Mouse (Mus musculus) liver, embryonic 12.5 days (tissue): ENCODE results near the gene Adamts2. TPM values are rescaled to one million over a fixed set of nuclear protein-coding genes. Genes with fewer than 3 reads are reported as not detected.

Experiments
- ATAC-seq: fragments of 200-750 bp; cut with Nextera tagmentation; 2 replicates; pipeline ENCODE4 v1.8.0; 2017; ENCODE audit warnings: moderate number of reproducible peaks, mild to moderate bottlenecking, moderate library complexity
- H3K27ac ChIP-seq: fragments of 300-500 bp; sonication (generic); 2 replicates; pipeline ENCODE4 v1.5.1; 2016; ENCODE audit warnings: mild to moderate bottlenecking
- H3K27me3 ChIP-seq: fragments of 300-500 bp; sonication (generic); replicated peaks from 2 replicates; pipeline ENCODE4 v1.6.1; 2016; ENCODE audit warnings: mild to moderate bottlenecking, moderate library complexity
- H3K36me3 ChIP-seq: fragments of 300-500 bp; sonication (generic); 2 replicates; pipeline ENCODE4 v1.6.1; 2016; ENCODE audit warnings: mild to moderate bottlenecking, moderate library complexity
- H3K4me1 ChIP-seq: fragments of 300-500 bp; sonication (generic); 2 replicates; pipeline ENCODE4 v1.6.1; 2016
- H3K4me2 ChIP-seq: fragments of 300-500 bp; sonication (generic); 2 replicates; pipeline ENCODE4 v1.6.1; 2016; ENCODE audit warnings: mild to moderate bottlenecking, moderate library complexity
- H3K4me3 ChIP-seq: fragments of 300-500 bp; sonication (generic); 2 replicates; pipeline ENCODE4 v1.5.1; 2016; ENCODE audit warnings: mild to moderate bottlenecking, moderate library complexity
- H3K9ac ChIP-seq: fragments of 300-500 bp; sonication (generic); 2 replicates; pipeline ENCODE4 v1.6.1; 2016; ENCODE audit warnings: mild to moderate bottlenecking, moderate library complexity
- H3K9me3 ChIP-seq: fragments of 300-500 bp; sonication (generic); replicated peaks from 2 replicates; pipeline ENCODE4 v1.6.1; 2016; ENCODE audit warnings: mild to moderate bottlenecking, moderate library complexity
- WGBS: fragments of 180-500 bp; shearing (Covaris S2); methylation state at CpG from one replicate; pipeline ENCODE4 v1.1.7; 2016; ENCODE audit not compliant: insufficient replicate concordance; 5-methylcytosine and 5-hydroxymethylcytosine counted together
- polyA plus RNA-seq: library from polyadenylated mRNA; unstranded; fragments of >200 nt; fragmentation: Nextera tagmentation; extraction: Ambion mirVana; gene quantifications from 2 replicates; pipeline ENCODE4 v1.2.1, GENCODE M21; 2016

Adamts2 gene
- polyA plus RNA-seq, 1 experiment from 2014 or later, result 4.4 TPM

GRCm38 (mm10) chr11:50658826-50659225, 56.9 kb downstream of the Adamts2 start:
- H3K36me3 ChIP-seq, result no peaks in the 10 kb centered on the region
- H3K27ac ChIP-seq, result no peak overlapping the region
- no peaks in the 10 kb centered on the region for H3K9me3 ChIP-seq
- H3K4me2 ChIP-seq, result no peak overlapping the region
- H3K4me3 ChIP-seq, result no peak overlapping the region
- H3K9ac ChIP-seq, result no peak overlapping the region
- 62% methylated on average over 6 of the region's 6 CpGs for WGBS
- ATAC-seq, result no peak
- H3K4me1 ChIP-seq, result no peaks in the 10 kb centered on the region
- no peaks in the 10 kb centered on the region for H3K27me3 ChIP-seq

DNA sequence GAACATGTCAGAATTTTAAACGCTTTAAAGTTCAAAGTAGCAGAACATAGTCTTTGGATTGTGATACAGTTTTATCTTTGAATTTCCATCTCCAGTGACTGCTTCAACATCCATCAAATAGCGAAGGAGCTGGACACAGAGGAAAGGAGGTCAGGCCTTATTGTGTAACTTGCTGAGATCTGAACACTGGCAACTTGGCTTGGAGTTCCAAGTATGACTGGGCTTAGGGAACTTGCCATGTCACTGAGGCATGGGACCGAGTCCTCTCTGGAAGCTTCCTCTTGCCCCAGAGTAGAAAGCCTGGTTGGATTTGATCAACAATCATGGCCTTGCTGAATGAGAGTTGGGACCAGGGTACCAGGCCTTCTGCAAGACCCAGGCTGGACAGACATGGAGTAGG, 60.3 kb downstream of the Adamts2 start:
- Histone ChIP-seq H3K4me2 (no peak overlapping the region), H3K4me1 (no peaks in the 10 kb centered on the region), H3K9ac (no peak overlapping the region), H3K27ac (no peak overlapping the region), H3K36me3 (no peaks in the 10 kb centered on the region), H3K4me3 (no peak overlapping the region), H3K27me3 (no peaks in the 10 kb centered on the region), H3K9me3 (no peaks in the 10 kb centered on the region)
- WGBS, result 68% methylated on average over 3 of the region's 3 CpGs
- ATAC-seq, result no peak

- Histone ChIP-seq H3K9ac (no peak overlapping the region), H3K4me2 (no peak overlapping the region), H3K36me3 (no peaks in the 10 kb centered on the region), H3K9me3 (no peaks in the 10 kb centered on the region), H3K27ac (no peak overlapping the region), H3K27me3 (no peaks in the 10 kb centered on the region), H3K4me3 (no peak overlapping the region), H3K4me1 (no peaks in the 10 kb centered on the region)
- 57% methylated on average over 4 of the region's 4 CpGs for WGBS
- ATAC-seq, result no peak
Measured at GRCm38 (mm10) chr11:50664826-50665225, 62.9 kb downstream of the Adamts2 start.

DNA sequence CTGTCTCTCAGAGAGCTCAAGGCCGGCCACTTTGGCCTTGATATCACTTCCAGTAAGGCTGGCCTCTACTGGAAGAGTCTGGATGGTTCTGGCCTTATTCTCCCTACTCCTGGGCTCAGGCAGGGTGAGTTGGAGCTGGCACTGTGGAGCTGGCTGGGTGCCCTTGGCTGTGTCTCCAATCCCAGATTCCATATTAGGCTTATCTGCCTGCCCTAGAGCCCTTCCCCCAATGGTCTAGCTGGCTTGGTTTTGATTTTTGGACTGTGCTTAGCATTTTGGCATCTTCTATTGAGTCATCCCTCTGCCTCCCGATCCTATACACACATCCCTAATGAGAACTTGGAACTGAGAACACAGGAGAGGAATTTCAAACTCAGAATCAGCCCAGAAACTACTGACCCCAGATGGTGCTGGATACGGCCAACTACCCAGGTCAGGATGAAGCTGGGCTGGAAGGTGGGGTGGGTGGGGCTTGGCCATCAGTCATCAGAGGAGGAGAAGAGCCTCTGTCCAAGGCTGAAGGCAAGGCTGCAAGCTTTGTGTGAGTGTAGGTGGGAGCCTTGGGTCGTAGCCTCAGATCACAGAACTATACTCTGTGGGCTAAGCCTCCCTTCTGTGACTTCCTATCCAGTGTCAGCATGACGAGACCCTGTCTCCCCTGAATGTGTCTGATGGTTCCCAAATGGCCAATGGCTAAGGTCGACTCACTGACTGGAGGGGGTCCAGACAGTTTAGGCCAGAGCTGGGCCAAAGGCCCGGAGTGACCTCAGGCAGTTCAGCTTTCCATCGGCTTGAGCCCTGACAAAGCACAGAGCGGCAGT, 67.9 kb downstream of the Adamts2 start:
- ATAC-seq, result no peak
- H3K9me3 ChIP-seq, result no peaks in the 10 kb centered on the region
- no peak overlapping the region for H3K27ac ChIP-seq
- no peak overlapping the region for H3K9ac ChIP-seq
- no peaks in the 10 kb centered on the region for H3K4me1 ChIP-seq
- H3K4me3 ChIP-seq, result no peak overlapping the region
- 60% methylated on average over 9 of the region's 9 CpGs for WGBS
- H3K4me2 ChIP-seq, result no peak overlapping the region
- no peaks in the 10 kb centered on the region for H3K36me3 ChIP-seq
- H3K27me3 ChIP-seq, result no peaks in the 10 kb centered on the region

GRCm38 (mm10) chr11:50670363-50670725, 68.5 kb downstream of the Adamts2 start:
- 66% methylated on average over 5 of the region's 5 CpGs for WGBS

GRCm38 (mm10) chr11:50670881-50671280, 69.0 kb downstream of the Adamts2 start:
- Histone ChIP-seq H3K9me3 (no peaks in the 10 kb centered on the region), H3K27me3 (no peaks in the 10 kb centered on the region), H3K4me3 (no peak overlapping the region), H3K4me2 (no peak overlapping the region), H3K9ac (no peak overlapping the region), H3K36me3 (no peaks in the 10 kb centered on the region), H3K27ac (no peak overlapping the region), H3K4me1 (no peaks in the 10 kb centered on the region)
- no peak for ATAC-seq
- 86% methylated on average over 1 of the region's 1 CpGs for WGBS

More at GRCm38 (mm10) chr11:50670363-50670725, 68.5 kb downstream of the Adamts2 start:
- ATAC-seq, result no peak
- no peaks in the 10 kb centered on the region for H3K27me3 ChIP-seq
- H3K4me3 ChIP-seq, result no peak overlapping the region
- no peak overlapping the region for H3K27ac ChIP-seq
- no peaks in the 10 kb centered on the region for H3K36me3 ChIP-seq
- H3K4me2 ChIP-seq, result no peak overlapping the region
- H3K4me1 ChIP-seq, result no peaks in the 10 kb centered on the region
- H3K9ac ChIP-seq, result no peak overlapping the region
- no peaks in the 10 kb centered on the region for H3K9me3 ChIP-seq

DNA sequence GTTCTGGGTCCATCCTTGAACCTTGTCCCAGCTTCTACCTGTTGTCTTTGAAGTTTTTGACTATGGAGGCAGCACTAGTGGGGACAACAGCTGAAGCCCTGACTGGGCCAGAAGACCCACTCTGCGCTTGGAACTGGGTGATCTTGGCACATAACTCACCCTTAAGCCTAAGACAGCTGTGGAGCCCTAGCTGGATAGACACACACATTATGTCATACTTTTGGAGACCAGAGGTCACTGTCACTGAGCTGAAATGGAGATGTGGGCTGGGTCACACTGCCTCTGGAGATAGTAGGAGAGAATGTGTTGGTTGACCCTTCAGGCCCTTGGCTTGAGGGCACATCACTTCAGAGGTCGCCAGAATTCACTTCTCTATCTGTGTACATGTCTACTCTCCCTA, 69.5 kb downstream of the Adamts2 start:
- no peak overlapping the region for H3K9ac ChIP-seq
- H3K27ac ChIP-seq, result no peak overlapping the region
- no peak overlapping the region for H3K4me2 ChIP-seq
- no peaks in the 10 kb centered on the region for H3K27me3 ChIP-seq
- no peaks in the 10 kb centered on the region for H3K36me3 ChIP-seq
- no peak overlapping the region for H3K4me3 ChIP-seq
- H3K9me3 ChIP-seq, result no peaks in the 10 kb centered on the region
- ATAC-seq, result no peak
- 46% methylated on average over 2 of the region's 2 CpGs for WGBS
- no peaks in the 10 kb centered on the region for H3K4me1 ChIP-seq

DNA sequence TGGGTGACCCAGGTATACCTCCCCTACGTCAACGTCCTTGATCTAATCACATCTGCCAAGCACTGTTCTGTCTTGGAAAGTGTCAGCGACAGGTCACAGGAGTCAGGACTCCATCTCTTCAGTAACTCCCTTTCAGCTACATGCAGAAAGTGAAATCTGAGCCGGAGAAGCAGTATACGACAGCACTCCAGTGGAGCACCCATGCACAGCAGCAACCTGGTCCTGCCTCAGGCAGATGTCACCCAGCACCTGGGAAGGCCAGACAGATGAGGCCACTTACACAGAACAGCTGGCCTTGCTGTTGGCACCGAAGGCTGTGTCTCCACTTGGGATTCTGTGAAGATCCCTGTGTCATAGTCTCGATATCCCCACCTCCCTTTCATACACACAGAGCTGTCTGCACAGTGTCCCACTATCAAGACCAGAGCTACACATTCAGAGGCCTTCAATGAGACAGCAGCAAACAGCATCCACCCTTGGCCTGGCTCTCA, 70.0 kb downstream of the Adamts2 start:
- no peak overlapping the region for H3K27ac ChIP-seq
- no peak overlapping the region for H3K4me2 ChIP-seq
- ATAC-seq, result no peak
- 60% methylated on average over 7 of the region's 7 CpGs for WGBS
- H3K27me3 ChIP-seq, result no peaks in the 10 kb centered on the region
- no peak overlapping the region for H3K9ac ChIP-seq
- no peaks in the 10 kb centered on the region for H3K4me1 ChIP-seq
- no peak overlapping the region for H3K4me3 ChIP-seq
- H3K36me3 ChIP-seq, result no peaks in the 10 kb centered on the region
- H3K9me3 ChIP-seq, result no peaks in the 10 kb centered on the region

GRCm38 (mm10) chr11:50672866-50673265, 71.0 kb downstream of the Adamts2 start:
- 48% methylated on average over 7 of the region's 7 CpGs for WGBS
- no peaks in the 10 kb centered on the region for H3K27me3 ChIP-seq
- no peak overlapping the region for H3K4me2 ChIP-seq
- H3K36me3 ChIP-seq, result no peaks in the 10 kb centered on the region
- H3K27ac ChIP-seq, result no peak overlapping the region
- H3K9ac ChIP-seq, result no peak overlapping the region
- H3K4me3 ChIP-seq, result no peak overlapping the region
- H3K9me3 ChIP-seq, result no peaks in the 10 kb centered on the region
- H3K4me1 ChIP-seq, result no peaks in the 10 kb centered on the region
- ATAC-seq, result no peak

GRCm38 (mm10) chr11:50673525-50674250, 71.8 kb downstream of the Adamts2 start:
- no peaks in the 10 kb centered on the region for H3K9me3 ChIP-seq
- H3K27me3 ChIP-seq, result no peaks in the 10 kb centered on the region
- no peaks in the 10 kb centered on the region for H3K4me1 ChIP-seq
- no peaks in the 10 kb centered on the region for H3K36me3 ChIP-seq
- no peak for ATAC-seq
- H3K27ac ChIP-seq, result no peak overlapping the region
- no peak overlapping the region for H3K4me2 ChIP-seq
- no peak overlapping the region for H3K9ac ChIP-seq
- no peak overlapping the region for H3K4me3 ChIP-seq
- WGBS, result 49% methylated on average over 6 of the region's 7 CpGs

- ATAC-seq, result no peak
- no peak overlapping the region for H3K4me2 ChIP-seq
- WGBS, result 69% methylated on average over 9 of the region's 9 CpGs
- H3K9ac ChIP-seq, result no peak overlapping the region
- no peaks in the 10 kb centered on the region for H3K36me3 ChIP-seq
- no peaks in the 10 kb centered on the region for H3K9me3 ChIP-seq
- H3K4me1 ChIP-seq, result no peaks in the 10 kb centered on the region
- H3K27ac ChIP-seq, result no peak overlapping the region
- H3K27me3 ChIP-seq, result no peaks in the 10 kb centered on the region
- no peak overlapping the region for H3K4me3 ChIP-seq
Measured at GRCm38 (mm10) chr11:50674390-50674789, 72.5 kb downstream of the Adamts2 start.

GRCm38 (mm10) chr11:50678650-50679049, 76.8 kb downstream of the Adamts2 start:
- Histone ChIP-seq H3K4me1 (no peaks in the 10 kb centered on the region), H3K9ac (no peak overlapping the region), H3K4me2 (no peak overlapping the region), H3K27ac (no peak overlapping the region), H3K4me3 (no peak overlapping the region), H3K27me3 (no peaks in the 10 kb centered on the region), H3K36me3 (no peaks in the 10 kb centered on the region), H3K9me3 (no peaks in the 10 kb centered on the region)
- ATAC-seq, result no peak
- WGBS, result 82% methylated on average over 10 of the region's 10 CpGs
